Mouse (Mus musculus) forebrain, embryonic 14.5 days (tissue): Measurements from ENCODE around the gene Slc9a6. TPM values are rescaled to one million over a fixed set of nuclear protein-coding genes. Genes with fewer than 3 reads are reported as not detected.

Experiments used
- ATAC-seq: fragments of 200-750 bp; cut with Nextera tagmentation; 2 replicates; pipeline ENCODE4 v1.8.0; 2017; ENCODE audit warnings: mild to moderate bottlenecking, moderate library complexity
- DNase-seq: peaks from one replicate; pipeline ENCODE4 v3.0.0-alpha.2; 2015; ENCODE audit warnings: low spot score
- H3K27ac ChIP-seq: fragments of 300-500 bp; sonication (generic); 2 replicates; pipeline ENCODE4 v1.5.1; 2014; ENCODE audit warnings: low read depth, mild to moderate bottlenecking, control low read depth, low read length, moderate library complexity
- H3K27me3 ChIP-seq: fragments of 300-500 bp; sonication (generic); replicated peaks from 2 replicates; pipeline ENCODE4 v1.6.1; 2014; ENCODE audit warnings: low read length, control low read depth, mixed read lengths; ENCODE audit not compliant: control insufficient read depth, insufficient read depth
- H3K36me3 ChIP-seq: fragments of 300-500 bp; sonication (generic); 2 replicates; pipeline ENCODE4 v1.6.1; 2014; ENCODE audit warnings: low read length, control low read depth; ENCODE audit not compliant: control insufficient read depth, insufficient read depth
- H3K4me1 ChIP-seq: fragments of 300-500 bp; sonication (generic); 2 replicates; pipeline ENCODE4 v1.6.1; 2014; ENCODE audit warnings: antibody characterized with exemption, low read length, control low read depth; ENCODE audit not compliant: control insufficient read depth, insufficient read depth
- H3K4me2 ChIP-seq: fragments of 300-500 bp; sonication (generic); 2 replicates; pipeline ENCODE4 v1.6.1; 2014; ENCODE audit warnings: mild to moderate bottlenecking, control low read depth, low read length
- H3K4me3 ChIP-seq: fragments of 300-500 bp; sonication (generic); 2 replicates; pipeline ENCODE4 v1.5.1; 2014; ENCODE audit warnings: low read depth, low read length, control low read depth
- H3K9ac ChIP-seq: fragments of 300-500 bp; sonication (generic); 2 replicates; pipeline ENCODE4 v1.6.1; 2014; ENCODE audit warnings: mild to moderate bottlenecking, low read length, control low read depth, moderate library complexity
- H3K9me3 ChIP-seq: fragments of 300-500 bp; sonication (generic); replicated peaks from 2 replicates; pipeline ENCODE4 v1.6.1; 2016; ENCODE audit warnings: low read length, control low read depth, mixed read lengths; ENCODE audit not compliant: control insufficient read depth
- WGBS: fragments of 180-500 bp; shearing (Covaris S2); extraction: QIAGEN DNeasy Blood & Tissue Kit; methylation state at CpG from one replicate; pipeline ENCODE4 v1.1.7; 2014; 5-methylcytosine and 5-hydroxymethylcytosine counted together
- microRNA-seq: library from miRNA; unstranded; fragments of <30 nt; microRNA quantifications from one replicate; pipeline ENCODE4, GENCODE M21; 2016
- polyA plus RNA-seq: library from polyadenylated mRNA; unstranded; fragments of >200 nt; fragmentation: Nextera tagmentation; extraction: Ambion mirVana; gene quantifications from 2 replicates; pipeline ENCODE4 v1.2.1, GENCODE M21; 2014

Slc9a6 gene
- polyA plus RNA-seq, 1 experiment from 2014 or later, result 30.2 TPM

- H3K36me3 ChIP-seq, result no peaks in the 10 kb centered on the region
- H3K4me3 ChIP-seq, result no peak overlapping the region
- 87% methylated on average over 8 of the region's 8 CpGs for WGBS
Measured at GRCm38 (mm10) chrX:56703965-56704562, 94.5 kb downstream of the Slc9a6 start.

GRCm38 (mm10) chrX:56708592-56709370 is 99.2 kb downstream of the Slc9a6 start:
- Histone ChIP-seq H3K36me3 (no peaks in the 10 kb centered on the region), H3K4me2 (no peak overlapping the region), H3K4me3 (no peak overlapping the region), H3K9me3 (no peaks in the 10 kb centered on the region), H3K9ac (no peak overlapping the region), H3K27me3 (no peaks in the 10 kb centered on the region), H3K4me1 (no peaks in the 10 kb centered on the region), H3K27ac (no peak overlapping the region)
- DNase-seq, result no peak
- ATAC-seq, result no peak
- WGBS, result 88% methylated on average over 6 of the region's 6 CpGs

More at GRCm38 (mm10) chrX:56703965-56704562, 94.5 kb downstream of the Slc9a6 start:
- Histone ChIP-seq H3K9me3 (no peaks in the 10 kb centered on the region), H3K4me2 (no peak overlapping the region), H3K9ac (no peak overlapping the region), H3K27ac (no peak overlapping the region), H3K4me1 (no peaks in the 10 kb centered on the region), H3K27me3 (no peaks in the 10 kb centered on the region)
- DNase-seq, result no peak
- no peak for ATAC-seq

- WGBS, result 84% methylated on average over 1 of the region's 1 CpGs
Measured at GRCm38 (mm10) chrX:56710522-56710921, 101.0 kb downstream of the Slc9a6 start.

GRCm38 (mm10) chrX:56712666-56713065 is 103.1 kb downstream of the Slc9a6 start:
- Histone ChIP-seq H3K36me3 (no peaks in the 10 kb centered on the region), H3K4me3 (no peak overlapping the region), H3K27ac (no peak overlapping the region), H3K9ac (no peak overlapping the region), H3K4me1 (no peaks in the 10 kb centered on the region), H3K27me3 (no peaks in the 10 kb centered on the region), H3K9me3 (no peaks in the 10 kb centered on the region), H3K4me2 (no peak overlapping the region)
- WGBS, result 47% methylated on average over 1 of the region's 1 CpGs
- ATAC-seq, result no peak
- DNase-seq, result no peak

More at GRCm38 (mm10) chrX:56710522-56710921, 101.0 kb downstream of the Slc9a6 start:
- Histone ChIP-seq H3K4me2 (no peak overlapping the region), H3K27ac (no peak overlapping the region), H3K9me3 (no peaks in the 10 kb centered on the region), H3K36me3 (no peaks in the 10 kb centered on the region), H3K9ac (no peak overlapping the region), H3K4me1 (no peaks in the 10 kb centered on the region), H3K27me3 (no peaks in the 10 kb centered on the region), H3K4me3 (no peak overlapping the region)
- ATAC-seq (no peak), DNase-seq (no peak)

Small RNA genes within 50 kb of the gene (microRNA-seq; reads per million reads assigned to microRNA genes)
- not detected for gene Mir5116

Other genes starting within 250 kb of the Slc9a6 start
- gene Smim10l2a, start 235.2 kb upstream of the Slc9a6 start, polyA plus RNA-seq, result 9.7 and 12.9 TPM in 2 replicates
- gene Gm2174, start 161.8 kb upstream of the Slc9a6 start, polyA plus RNA-seq, result 2.3 and 3.1 TPM in 2 replicates
- gene Ints6l, start 154.9 kb upstream of the Slc9a6 start, polyA plus RNA-seq, result 16.3 and 17.1 TPM in 2 replicates
- not detected in 2 replicates for gene Gm10477, start 85.0 kb upstream of the Slc9a6 start, polyA plus RNA-seq
- gene Gm648, start 60.2 kb upstream of the Slc9a6 start, polyA plus RNA-seq, result not detected in 2 replicates
- 45.8 and 49.9 TPM in 2 replicates for gene Mmgt1, start 11.7 kb upstream of the Slc9a6 start, polyA plus RNA-seq
- 141 and 157 TPM in 2 replicates for gene Fhl1, start 122.0 kb downstream of the Slc9a6 start, polyA plus RNA-seq
- gene Map7d3, start 212.6 kb downstream of the Slc9a6 start, polyA plus RNA-seq, result 0.48 and 0.90 TPM in 2 replicates